Mouse (Mus musculus): ENCODE results near the gene Fdxr.

DNA sequence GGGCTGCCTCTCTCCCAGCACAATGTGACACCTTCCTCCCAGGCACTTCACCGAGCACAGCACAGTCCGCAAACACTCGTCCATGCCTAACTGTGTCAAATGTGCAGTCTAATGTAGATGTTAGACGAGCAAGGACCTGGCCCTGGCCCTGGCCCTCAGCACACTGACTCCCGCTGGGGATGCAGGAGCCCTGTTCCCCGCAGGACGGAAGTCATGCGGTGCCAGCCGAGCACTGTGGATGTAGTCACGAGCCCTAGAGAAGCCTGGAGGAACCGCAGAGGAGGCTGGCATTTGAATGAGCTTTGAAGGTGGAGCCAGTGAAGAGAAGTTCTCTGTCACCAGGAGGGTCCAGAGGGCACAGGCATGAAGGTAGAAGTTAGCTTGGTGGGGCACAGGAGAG is 53.4 kb downstream of the Fdxr start:
- TF ChIP-seq CTCF (IDR thresholded peaks at IDR 0.05; ENCODE audit: borderline replicate concordance, control insufficient read depth, extremely low read depth, insufficient read depth, low read length, poor library complexity), result peak; percentile 16; the same call in 1 of the 2 replicates
- TF ChIP-seq POLR2A (IDR thresholded peaks at IDR 0.05; ENCODE audit: control insufficient read depth, extremely low read depth, insufficient read depth, low read length, poor library complexity), result no peak
